Mouse (Mus musculus): Measurements from ENCODE around the gene Olfr281. TPM values are rescaled to one million over a fixed set of nuclear protein-coding genes. Genes with fewer than 3 reads are reported as not detected.

The Olfr281 gene
- total and polyA plus RNA-seq, 3 experiments, result not detected

DNA sequence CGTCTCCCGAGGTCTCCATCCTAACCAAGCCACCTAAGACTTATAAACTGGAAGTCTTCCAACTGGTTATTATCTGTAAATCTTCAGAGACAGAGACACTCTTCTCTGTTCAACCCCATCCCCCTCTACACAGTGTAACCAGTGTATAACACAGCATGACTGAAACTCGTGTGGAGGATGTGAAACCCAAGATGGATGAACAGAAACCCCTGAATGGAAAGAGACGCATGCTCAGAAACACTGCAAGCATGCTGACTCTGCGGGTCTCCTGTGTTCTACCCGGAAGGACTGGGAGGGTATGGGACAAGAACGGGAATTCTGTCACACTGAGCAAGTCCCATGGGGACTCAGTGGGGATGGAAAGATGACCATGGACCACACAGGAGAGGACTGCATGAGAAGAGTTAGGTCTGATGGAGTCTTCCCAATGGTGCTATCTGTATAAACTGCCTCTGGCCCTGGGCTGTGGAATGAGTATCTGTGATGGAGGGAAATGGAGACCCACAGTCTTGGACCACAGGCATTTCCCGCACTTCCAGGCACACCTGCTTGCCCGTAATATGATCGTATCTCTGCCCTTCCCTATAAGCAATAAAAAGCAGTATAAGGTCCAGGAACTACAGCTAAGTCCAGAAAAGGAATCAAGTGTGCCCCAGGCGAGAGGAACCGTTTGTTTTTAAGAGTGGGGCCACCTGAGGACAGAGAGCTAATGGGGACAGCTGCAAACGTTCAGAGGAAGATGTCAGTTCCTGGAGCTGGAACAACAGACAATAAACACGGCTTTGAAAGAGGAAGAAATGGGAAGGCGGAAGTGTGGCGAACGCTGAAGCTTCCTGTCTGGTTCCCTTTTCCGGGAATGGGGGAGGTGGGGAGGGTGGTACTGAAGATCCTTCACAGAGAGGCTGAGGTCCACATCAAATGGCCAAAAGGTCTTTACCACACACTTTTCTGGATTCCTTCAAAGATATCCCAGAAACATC, 31.8 kb downstream of the Olfr281 start:
- peaks cover 5% of the 10 kb centered on the region for H3K9me3 ChIP-seq (replicated peaks; ENCODE audit: low read length)
- in situ Hi-C loops (cut with MboI; ENCODE audit: low pct_ligation_motif_present, low pct_unique_long_range_greater_than_20kb, low sequenced_read_pairs) (no loop called here), dilution Hi-C loops (cut with MboI; ENCODE audit: extremely low pct_ligation_motif_present, extremely low pct_unique_long_range_greater_than_20kb, low sequenced_read_pairs) (no loop called here)
- no peaks in the 10 kb centered on the region for H3K27me3 ChIP-seq (replicated peaks)
- H3K27ac ChIP-seq (ENCODE audit: insufficient read depth, low read depth), result peak overlapping the region; percentile 84
- no peaks in the 10 kb centered on the region for H3K79me2 ChIP-seq (replicated peaks; ENCODE audit: control insufficient read depth, extremely low read depth, insufficient read depth, poor library complexity, severe bottlenecking)
- H3K4me3 ChIP-seq (replicated peaks in 1 of 3; ENCODE audit: low read depth in 2 of 3, low read length in 2 of 3, poor library complexity in 1 of 3), result peak overlapping the region in 2 of 3 experiments; percentile 11 to 31
- no peaks in the 10 kb centered on the region for H3K36me3 ChIP-seq (replicated peaks in 1 of 2; ENCODE audit: control insufficient read depth in 1 of 2, insufficient read depth in 1 of 2, low read length in 1 of 2)
- H3K4me2 ChIP-seq (ENCODE audit: insufficient read depth, low read depth, poor library complexity, severe bottlenecking), result peak overlapping the region; percentile 40
- DNase-seq (ENCODE audit: extremely low read depth), result peak; percentile 97
- H3K9ac ChIP-seq (ENCODE audit: insufficient read depth, low read depth), result 0 out of 2 replicates have a peak overlapping the region, but pooled peaks have one; percentile 39
- H3K4me1 ChIP-seq (ENCODE audit: control insufficient read depth in 1 of 2, insufficient read depth in 2 of 2), result peaks cover 26 to 60% of the 10 kb centered on the region in 2 experiments
- TF ChIP-seq CHD1 (IDR thresholded peaks at IDR 0.05; ENCODE audit: low read depth, low read length) (no peak), GABPA (IDR thresholded peaks at IDR 0.05; ENCODE audit: insufficient replicate concordance, low read depth, low read length) (no peak), ZC3H11A (IDR thresholded peaks at IDR 0.05; ENCODE audit: low read depth, low read length) (no peak), RCOR1 (conservative IDR thresholded peaks at IDR 0.05; ENCODE audit: low read depth, low read length) (peak; percentile 96), MAFK (IDR thresholded peaks at IDR 0.05; ENCODE audit: insufficient replicate concordance, low read length) (peak; percentile 96), TCF12 (IDR thresholded peaks at IDR 0.05; ENCODE audit: low read depth, low read length) (peak; percentile 84; the same call in 1 of the 2 replicates), E2F4 (IDR thresholded peaks at IDR 0.05; ENCODE audit: insufficient replicate concordance, low read depth, low read length) (peak; percentile 70; the same call in 1 of the 2 replicates), BHLHE40 (IDR thresholded peaks at IDR 0.05; ENCODE audit: low read depth, low read length) (peak; percentile 98), ETS1 (conservative IDR thresholded peaks at IDR 0.05; ENCODE audit: low read depth, low read length) (peak; percentile 95), ZNF384 (IDR thresholded peaks at IDR 0.05; ENCODE audit: low read depth, low read length) (no peak; the same call in none of the 2 replicates), PAX5 (IDR thresholded peaks at IDR 0.05; ENCODE audit: low read length) (no peak), CHD2 (IDR thresholded peaks at IDR 0.05; ENCODE audit: low read length) (peak; percentile 97), SMC3 (IDR thresholded peaks at IDR 0.05; ENCODE audit: low read depth, low read length) (no peak; the same call in 1 of the 2 replicates), JUN (IDR thresholded peaks at IDR 0.05; ENCODE audit: insufficient read depth, low read depth, low read length) (no peak), HCFC1 (IDR thresholded peaks at IDR 0.05; ENCODE audit: low read depth, low read length) (peak; percentile 69), USF1 (IDR thresholded peaks at IDR 0.05; ENCODE audit: low read depth, low read length) (no peak), JUND (conservative IDR thresholded peaks at IDR 0.05; ENCODE audit: low read depth, low read length) (peak; percentile 59; the same call in 1 of the 2 replicates), SIN3A (IDR thresholded peaks at IDR 0.05; ENCODE audit: low read length) (peak; percentile 91), ZKSCAN1 (IDR thresholded peaks at IDR 0.05; ENCODE audit: borderline replicate concordance, low read depth, low read length) (no peak), POLR2AphosphoS2 (IDR thresholded peaks at IDR 0.05; ENCODE audit: low read depth, low read length) (no peak), POLR2A (IDR thresholded peaks at IDR 0.05; ENCODE audit: low read depth, low read length) (peak; percentile 60; the same call in 1 of the 2 replicates), ZMIZ1 (IDR thresholded peaks at IDR 0.05; ENCODE audit: low read depth, low read length) (peak; percentile 62), NELFE (IDR thresholded peaks at IDR 0.05; ENCODE audit: low read depth, low read length) (peak; percentile 80), RAD21 (IDR thresholded peaks at IDR 0.05; ENCODE audit: low read depth, low read length) (no peak; the same call in 1 of the 2 replicates), TBP (conservative IDR thresholded peaks at IDR 0.05; ENCODE audit: low read depth, low read length) (peak; percentile 69), UBTF (IDR thresholded peaks at IDR 0.05; ENCODE audit: low read depth, low read length) (no peak), MAZ (IDR thresholded peaks at IDR 0.05; ENCODE audit: low read depth, low read length) (peak; percentile 86), CTCF (conservative IDR thresholded peaks at IDR 0.05 in 1 of 2, IDR thresholded peaks at IDR 0.05 in 1 of 2; ENCODE audit: low read depth in 2 of 2, low read length in 2 of 2) (no peak), KAT2A (IDR thresholded peaks at IDR 0.05; ENCODE audit: insufficient replicate concordance, low read length) (0 out of 2 replicates have a peak, but pooled peaks have one; percentile 22), USF2 (conservative IDR thresholded peaks at IDR 0.05; ENCODE audit: low read depth, low read length) (0 out of 2 replicates have a peak, but pooled peaks have one; percentile 3), MEF2A (IDR thresholded peaks at IDR 0.05; ENCODE audit: borderline replicate concordance, low read depth, low read length) (peak; percentile 91), MXI1 (IDR thresholded peaks at IDR 0.05; ENCODE audit: low read depth, low read length) (peak; percentile 71; the same call in 1 of the 2 replicates), ELF1 (IDR thresholded peaks at IDR 0.05; ENCODE audit: low read depth, low read length) (peak; percentile 91), IRF4 (IDR thresholded peaks at IDR 0.05; ENCODE audit: low read depth, low read length) (peak; percentile 99), EP300 (IDR thresholded peaks at IDR 0.05; ENCODE audit: low read length) (peak; percentile 97), MYC (IDR thresholded peaks at IDR 0.05; ENCODE audit: low read depth, low read length) (peak; percentile 98), MAX (IDR thresholded peaks at IDR 0.05; ENCODE audit: low read length) (peak; percentile 98)
